Comparison of ENCODE assay signal across 23 mouse cellular contexts in genomic region chr9:25044325-25044724, GRCm38 (mm10). TPM values are rescaled to one million over a fixed set of nuclear protein-coding genes. Genes with fewer than 3 reads are reported as not detected.
"Had no signal": no experiment of that assay in that cellular context is flagged by ENCODE, and none has a peak within 500 bp of the region (broad histone marks: within the 10 kb centered on the region; RNA-seq: fewer than 3 reads in every experiment).

No protein-coding gene starts in this region.

- H3K9me3 ChIP-seq: neural tube, embryonic 15.5 days; stomach, embryonic 15.5 days had no signal

- H3K4me3 ChIP-seq: neural tube, embryonic 15.5 days; stomach, embryonic 15.5 days had no signal

- H3K4me2 ChIP-seq: neural tube, embryonic 15.5 days; stomach, embryonic 15.5 days had no signal

- H3K4me1 ChIP-seq: stomach, embryonic 15.5 days had no signal

- H3K27ac ChIP-seq: neural tube, embryonic 15.5 days; stomach, embryonic 15.5 days; stomach, postnatal 0 days had no signal

- DNase-seq: retina, postnatal 1 day; right cerebral cortex, adult 18-20 months; right cerebral cortex, postnatal 14 days; right cerebral cortex, postnatal 25 days; right cerebral cortex, postnatal 4 days; spleen, adult 18-20 months; thymus, adult 18-20 months; thymus, adult 2 months; thymus, postnatal 14 days; thymus, postnatal 25 days; thymus, postnatal 36 days; thymus, postnatal 4 days had no signal

- H3K27me3 ChIP-seq: neural tube, embryonic 15.5 days; stomach, embryonic 15.5 days had no signal

- H3K9ac ChIP-seq: neural tube, embryonic 15.5 days; stomach, embryonic 15.5 days had no signal

- H3K36me3 ChIP-seq: neural tube, embryonic 15.5 days; stomach, embryonic 15.5 days had no signal

RNA-seq across cellular contexts. Expression of gene Gm10181, which starts 44.9 kb away (rescaled TPM):
- polyA plus RNA-seq: neural tube, embryonic 14.5 days; neural tube, embryonic 15.5 days; small intestine, adult 2 months; spleen, adult 2 months; stomach, embryonic 14.5 days; stomach, embryonic 15.5 days; stomach, embryonic 16.5 days; stomach, postnatal 0 days; testis, adult 2 months; thymus, adult 2 months; thymus, postnatal 0 days; urinary bladder, adult 2 months had no signal
